Mouse (Mus musculus) liver, embryonic 11.5 days (tissue): Measurements from ENCODE around the gene Acmsd. TPM values are rescaled to one million over a fixed set of nuclear protein-coding genes. Genes with fewer than 3 reads are reported as not detected.

Experiments used
- ATAC-seq: fragments of 200-750 bp; cut with Nextera tagmentation; replicated peaks from 2 replicates; pipeline ENCODE4 v1.8.0; 2017; ENCODE audit warnings: moderate number of reproducible peaks, mild to moderate bottlenecking, moderate TSS enrichment, moderate library complexity; ENCODE audit not compliant: low FRiP score
- DNase-seq: peaks from one replicate; pipeline ENCODE4 v3.0.0-alpha.2; 2017; ENCODE audit warnings: low spot score
- H3K27ac ChIP-seq: fragments of 300-500 bp; sonication (generic); 2 replicates; pipeline ENCODE4 v1.5.1; 2014; ENCODE audit warnings: mild to moderate bottlenecking, low read depth, low read length, control low read depth
- H3K27me3 ChIP-seq: fragments of 300-500 bp; sonication (generic); replicated peaks from 2 replicates; pipeline ENCODE4 v1.6.1; 2014; ENCODE audit warnings: low read length, mixed read lengths; ENCODE audit not compliant: control insufficient read depth, insufficient read depth
- H3K36me3 ChIP-seq: fragments of 300-500 bp; sonication (generic); 2 replicates; pipeline ENCODE4 v1.6.1; 2014; ENCODE audit warnings: mild to moderate bottlenecking, low read length, moderate library complexity, mixed read lengths; ENCODE audit not compliant: control insufficient read depth, insufficient read depth
- H3K4me1 ChIP-seq: fragments of 300-500 bp; sonication (generic); replicated peaks from 2 replicates; pipeline ENCODE4 v1.6.1; 2014; ENCODE audit warnings: low read length, mixed read lengths; ENCODE audit not compliant: control insufficient read depth, insufficient read depth
- H3K4me2 ChIP-seq: fragments of 300-500 bp; sonication (generic); 2 replicates; pipeline ENCODE4 v1.6.1; 2014; ENCODE audit warnings: mild to moderate bottlenecking, control low read depth, moderate library complexity
- H3K4me3 ChIP-seq: fragments of 300-500 bp; sonication (generic); 2 replicates; pipeline ENCODE4 v1.5.1; 2014; ENCODE audit warnings: low read depth, low read length, control low read depth
- H3K9ac ChIP-seq: fragments of 300-500 bp; sonication (generic); 2 replicates; pipeline ENCODE4 v1.6.1; 2014; ENCODE audit warnings: low read depth, low read length, control low read depth
- H3K9me3 ChIP-seq: fragments of 300-500 bp; sonication (generic); 2 replicates; pipeline ENCODE4 v1.6.1; 2016; ENCODE audit warnings: low read length, inconsistent platforms, mixed read lengths; ENCODE audit not compliant: control insufficient read depth
- WGBS: fragments of 180-500 bp; shearing (Covaris S2); extraction: QIAGEN DNeasy Blood & Tissue Kit; methylation state at CpG from one replicate; pipeline ENCODE4 v1.1.7; 2014; 5-methylcytosine and 5-hydroxymethylcytosine counted together
- polyA plus RNA-seq: library from polyadenylated mRNA; unstranded; fragments of >200 nt; fragmentation: Nextera tagmentation; extraction: Ambion mirVana; gene quantifications from 2 replicates; pipeline ENCODE4 v1.2.1, GENCODE M21; 2014

Gene Acmsd
- polyA plus RNA-seq, 1 experiment from 2014 or later = 7.2 TPM

DNA sequence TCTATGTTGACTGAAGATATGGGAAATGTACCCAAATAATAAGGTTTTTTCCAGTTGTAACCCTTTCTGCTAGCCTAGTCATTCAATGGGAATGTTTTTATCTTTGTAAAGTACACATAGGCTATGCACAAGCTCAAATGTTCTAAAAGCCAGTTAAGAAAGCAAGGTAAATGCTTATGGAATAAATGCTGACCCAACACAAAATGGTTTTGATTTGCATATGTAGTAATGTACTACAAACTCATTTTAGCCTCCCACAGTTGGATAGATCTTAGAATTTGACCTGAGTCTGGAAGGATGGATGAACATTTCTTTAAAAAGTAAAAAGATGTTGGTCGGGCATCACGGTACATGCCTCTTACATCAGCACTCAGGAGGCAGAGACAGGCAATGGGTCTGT is 37.5 kb downstream of the Acmsd start:
- DNase-seq = no peak
- no peaks in the 10 kb centered on the region for H3K4me1 ChIP-seq
- H3K27ac ChIP-seq = no peak overlapping the region; the same call in 1 of the 2 replicates
- no peak overlapping the region for H3K9ac ChIP-seq
- no peak for ATAC-seq
- H3K9me3 ChIP-seq = no peaks in the 10 kb centered on the region
- no peaks in the 10 kb centered on the region for H3K27me3 ChIP-seq
- H3K4me2 ChIP-seq = no peak overlapping the region
- no peak overlapping the region for H3K4me3 ChIP-seq
- no peaks in the 10 kb centered on the region for H3K36me3 ChIP-seq
- 89% methylated on average over 2 of the region's 2 CpGs for WGBS

DNA sequence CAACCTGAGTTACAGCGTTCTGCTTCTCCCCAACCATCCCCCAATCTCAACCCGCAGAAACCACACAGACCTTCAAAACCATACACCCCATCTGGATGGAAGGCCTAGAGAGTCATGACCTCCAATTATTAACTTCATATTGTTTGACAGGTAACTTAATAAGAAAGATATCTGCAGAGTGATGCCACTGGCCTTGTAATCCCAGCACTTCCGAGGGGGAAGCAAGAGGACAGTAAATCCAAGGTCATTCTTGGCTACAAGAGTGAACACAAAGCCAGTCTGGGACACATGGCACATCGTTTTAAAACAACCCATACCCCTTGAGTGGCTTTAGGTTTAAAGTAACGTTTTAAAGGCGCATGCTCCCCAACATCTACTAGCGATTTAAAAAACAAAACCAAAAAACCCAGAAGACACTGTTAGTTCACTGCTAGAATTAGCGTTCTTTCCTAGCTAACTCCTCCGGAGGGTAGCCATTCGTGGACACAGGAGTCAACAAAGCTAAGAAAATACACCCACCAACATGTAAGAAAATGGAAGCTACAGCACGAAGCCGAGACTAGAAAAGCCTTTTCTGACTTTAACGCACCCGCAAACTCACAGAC is 44.1 kb downstream of the Acmsd start:
- Histone ChIP-seq H3K27me3 (no peaks in the 10 kb centered on the region), H3K4me1 (peaks cover 18% of the 10 kb centered on the region), H3K36me3 (no peaks in the 10 kb centered on the region), H3K4me2 (peak overlapping the region; percentile 74), H3K4me3 (peak overlapping the region; percentile 78), H3K27ac (peak overlapping the region; percentile 93), H3K9ac (peak overlapping the region; percentile 92), H3K9me3 (no peaks in the 10 kb centered on the region)
- ATAC-seq = peak; percentile 18
- 2% methylated on average over 14 of the region's 14 CpGs for WGBS
- peak; percentile 34 for DNase-seq

- H3K9me3 ChIP-seq = no peaks in the 10 kb centered on the region
- H3K27ac ChIP-seq = peak within 1 kb of the TSS; percentile 93
- H3K36me3 ChIP-seq = 0 out of 2 replicates have a peak, but pooled peaks cover 3% of the 10 kb centered on the region
- DNase-seq = peak; percentile 97
- peak within 1 kb of the TSS; percentile 92 for H3K9ac ChIP-seq
- WGBS = under 1% methylated on average over 63 of the region's 63 CpGs
- H3K27me3 ChIP-seq = no peaks in the 10 kb centered on the region
- H3K4me1 ChIP-seq = peaks cover 23% of the 10 kb centered on the region
- peak within 1 kb of the TSS; percentile 74 for H3K4me2 ChIP-seq
- ATAC-seq = peak; percentile 97
- peak within 1 kb of the TSS; percentile 78 for H3K4me3 ChIP-seq
These were observed 44.7 kb downstream of the Acmsd start, which contains the start of gene Ccnt2 for GRCm38 (mm10) chr1:127773803-127774500. TSS of gene Ccnt2 (plus strand) at chr1:127774164.

DNA sequence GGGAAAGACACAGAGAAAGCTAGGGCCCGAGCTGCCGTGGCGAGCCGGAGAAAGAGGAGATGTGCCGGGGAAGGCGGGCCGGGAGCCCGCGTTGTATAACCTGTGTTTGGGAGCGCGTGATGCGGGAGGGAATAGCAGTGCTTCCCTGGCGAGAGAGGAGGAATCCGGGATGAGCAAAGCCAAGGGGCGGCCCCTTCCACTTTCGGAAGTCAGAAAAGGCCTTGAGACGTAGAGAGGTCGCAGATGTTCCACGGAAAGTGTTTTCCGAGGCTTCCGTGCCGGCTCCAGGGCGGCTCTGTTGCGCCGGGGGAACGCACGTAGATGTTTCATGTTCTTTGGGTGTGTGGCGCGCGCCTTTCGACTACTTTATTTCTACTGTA is 45.3 kb downstream of the Acmsd start:
- Histone ChIP-seq H3K9ac (peak overlapping the region; percentile 92), H3K27me3 (no peaks in the 10 kb centered on the region), H3K9me3 (no peaks in the 10 kb centered on the region), H3K4me1 (peaks cover 28% of the 10 kb centered on the region), H3K4me2 (peak overlapping the region; percentile 70), H3K36me3 (0 out of 2 replicates have a peak, but pooled peaks cover 3% of the 10 kb centered on the region), H3K4me3 (peak overlapping the region; percentile 78), H3K27ac (peak overlapping the region; percentile 93)
- under 1% methylated on average over 31 of the region's 31 CpGs for WGBS
- no peak for DNase-seq
- peak; percentile 6; the same call in 1 of the 2 replicates for ATAC-seq

DNA sequence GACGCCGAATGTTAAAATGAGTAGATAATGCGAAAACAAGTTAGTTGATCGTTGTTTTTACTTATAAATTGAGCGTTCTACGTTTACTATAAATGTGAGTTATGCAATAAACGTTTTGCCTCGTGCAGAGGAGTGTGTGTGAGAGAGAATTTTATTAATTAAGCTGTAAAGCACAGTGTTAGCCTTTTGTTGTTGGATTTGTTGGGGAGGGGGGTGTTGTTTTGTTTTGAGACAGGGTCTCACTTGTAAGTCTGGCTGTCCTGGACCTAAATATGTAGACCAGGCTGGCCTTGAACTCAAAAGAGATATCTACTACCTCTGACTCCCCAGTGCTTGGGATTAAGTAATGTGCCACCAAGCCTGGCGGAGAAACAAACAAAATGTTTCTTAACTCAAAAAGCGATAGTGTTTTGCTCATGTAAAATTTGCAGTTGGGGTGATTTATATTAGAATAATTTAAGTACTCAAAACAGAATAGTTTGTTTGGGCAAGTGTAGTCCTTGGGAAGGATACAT is 46.0 kb downstream of the Acmsd start:
- H3K9me3 ChIP-seq = no peaks in the 10 kb centered on the region
- H3K4me3 ChIP-seq = peak overlapping the region; percentile 78
- no peak for ATAC-seq
- no peak overlapping the region for H3K27ac ChIP-seq
- no peak for DNase-seq
- H3K27me3 ChIP-seq = no peaks in the 10 kb centered on the region
- peak overlapping the region; percentile 92 for H3K9ac ChIP-seq
- peak overlapping the region; percentile 70 for H3K4me2 ChIP-seq
- 7% methylated on average over 10 of the region's 10 CpGs for WGBS
- H3K36me3 ChIP-seq = 0 out of 2 replicates have a peak, but pooled peaks cover 3% of the 10 kb centered on the region
- peaks cover 35% of the 10 kb centered on the region for H3K4me1 ChIP-seq

DNA sequence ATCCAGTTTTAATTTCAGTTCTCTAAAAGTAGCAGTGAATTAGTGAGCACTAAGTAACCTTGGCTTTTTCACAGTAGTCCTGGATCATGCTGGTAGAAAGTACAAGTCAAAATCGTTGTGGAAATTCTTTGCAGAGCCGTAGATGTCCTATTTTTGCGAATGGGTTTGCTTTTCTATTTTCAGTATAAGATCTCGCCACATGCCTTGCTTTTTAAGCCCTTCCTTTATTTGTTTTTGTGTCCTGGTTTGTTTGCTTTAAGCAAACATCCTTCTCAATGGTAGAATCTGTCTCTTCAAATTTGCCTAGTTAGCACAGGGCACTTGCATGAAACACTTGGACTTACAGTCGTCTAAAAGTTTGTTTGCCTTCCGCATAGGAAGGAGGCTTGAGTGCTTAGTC is 47.0 kb downstream of the Acmsd start:
- Histone ChIP-seq H3K4me2 (peak overlapping the region; percentile 70), H3K4me1 (peaks cover 40% of the 10 kb centered on the region), H3K27ac (no peak overlapping the region), H3K9me3 (no peaks in the 10 kb centered on the region), H3K27me3 (no peaks in the 10 kb centered on the region), H3K36me3 (0 out of 2 replicates have a peak, but pooled peaks cover 3% of the 10 kb centered on the region), H3K9ac (peak overlapping the region; percentile 43), H3K4me3 (peak overlapping the region; percentile 33)
- no peak for DNase-seq
- ATAC-seq = no peak
- 61% methylated on average over 6 of the region's 6 CpGs for WGBS

- no peak for DNase-seq
- no peak overlapping the region for H3K4me2 ChIP-seq
- H3K9ac ChIP-seq = no peak overlapping the region
- WGBS = 86% methylated on average over 3 of the region's 3 CpGs
- H3K4me1 ChIP-seq = peaks cover 38% of the 10 kb centered on the region
- no peaks in the 10 kb centered on the region for H3K9me3 ChIP-seq
- ATAC-seq = no peak
- H3K27me3 ChIP-seq = no peaks in the 10 kb centered on the region
- H3K4me3 ChIP-seq = no peak overlapping the region
- H3K36me3 ChIP-seq = peaks cover 5% of the 10 kb centered on the region; the same call in 1 of the 2 replicates
- H3K27ac ChIP-seq = no peak overlapping the region; the same call in 1 of the 2 replicates
These were observed 49.4 kb downstream of the Acmsd start for GRCm38 (mm10) chr1:127778611-127779010.

- DNase-seq = no peak
- Histone ChIP-seq H3K4me3 (no peak overlapping the region), H3K27ac (no peak overlapping the region), H3K27me3 (no peaks in the 10 kb centered on the region), H3K4me2 (peak overlapping the region; percentile 23), H3K9ac (no peak overlapping the region), H3K36me3 (peaks cover 8% of the 10 kb centered on the region; the same call in 1 of the 2 replicates), H3K9me3 (no peaks in the 10 kb centered on the region), H3K4me1 (peaks cover 41% of the 10 kb centered on the region)
- peak; percentile 39; the same call in 1 of the 2 replicates for ATAC-seq
- 15% methylated on average over 3 of the region's 3 CpGs for WGBS
These were observed 50.9 kb downstream of the Acmsd start for GRCm38 (mm10) chr1:127780142-127780541.
